Mouse (Mus musculus): ENCODE results near the gene Casq2.

- TF ChIP-seq POLR2A (IDR thresholded peaks at IDR 0.05; ENCODE audit: insufficient read depth, low read depth, low read length) (no peak), CTCF (IDR thresholded peaks at IDR 0.05) (no peak)
Observed at GRCm38 (mm10) chr3:102067306-102067705, 18.9 kb upstream of the Casq2 start.
